ENCODE assay signal across 11 mouse cellular contexts in the genomic region with DNA sequence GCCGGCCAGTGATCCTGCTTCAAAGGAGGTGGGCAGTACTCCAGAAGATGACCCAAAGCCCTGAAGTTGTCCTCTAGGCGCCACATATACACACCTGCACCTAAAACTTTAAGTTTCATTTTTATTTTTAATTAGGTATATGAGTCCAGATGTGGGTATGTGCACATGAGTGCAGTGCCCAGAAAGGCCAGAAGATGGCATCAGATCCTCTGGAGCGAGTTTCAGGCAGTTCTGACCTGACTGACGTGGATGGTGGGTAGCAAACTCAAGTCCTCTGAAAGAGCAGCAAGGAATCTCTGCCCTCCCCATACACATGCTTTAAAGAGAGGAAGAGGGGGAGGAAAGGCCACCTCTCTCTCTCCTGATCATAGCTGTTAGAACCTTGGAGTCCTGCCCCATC.
A peak's percentile ranks its signal among the peaks of the same experiment; 100 is the strongest.
DNase-seq lines count a peak whose midpoint lies in the region; ATAC-seq and TF ChIP-seq lines count a peak whose summit lies in the region.
"Had no signal": no experiment of that assay in that cellular context is flagged by ENCODE, and none has a peak within 500 bp of the region (broad histone marks: within the 10 kb centered on the region; RNA-seq: fewer than 3 reads in every experiment).

No protein-coding gene starts in this region.

- no peak for ATAC-seq in G1E (ENCODE audit: extremely low read depth, insufficient number of reproducible peaks, low FRiP score, poor library complexity, severe bottlenecking)
- no peak for ATAC-seq in lung, embryonic 14.5 days (ENCODE audit: insufficient read depth)

- H3K27me3 ChIP-seq in G1E (ENCODE audit: insufficient read depth, low read length), result peaks cover 34% of the 10 kb centered on the region
- no peaks in the 10 kb centered on the region for H3K27me3 ChIP-seq in lung, embryonic 14.5 days (ENCODE audit: insufficient read depth, low read length)
- H3K27me3 ChIP-seq: hindbrain, embryonic 15.5 days had no signal

- DNase-seq in kidney, postnatal 10 days, result peak; percentile 52
- no peak for DNase-seq in kidney, postnatal 14 days
- peak; percentile 61 to 66 for DNase-seq in B cell, adult 2 months
- DNase-seq in G1E (ENCODE audit: low spot score), result no peak
- peak; percentile 46 for DNase-seq in lung, embryonic 14.5 days
- DNase-seq in layer of hippocampus, adult 9-10 months (ENCODE audit: low spot score), result no peak
- no peak for DNase-seq in ovary, adult 18-20 months (ENCODE audit: low spot score)
- DNase-seq: cerebellum, adult 9-10 months; gastrocnemius, postnatal 14 days; left cerebral cortex, postnatal 4 days had no signal

- H3K9ac ChIP-seq in lung, embryonic 14.5 days, result no peak overlapping the region
- H3K9ac ChIP-seq: hindbrain, embryonic 15.5 days had no signal

- H3K36me3 ChIP-seq in G1E (replicated peaks), result no peaks in the 10 kb centered on the region
- H3K36me3 ChIP-seq in lung, embryonic 14.5 days (ENCODE audit: insufficient read depth), result peaks cover 10% of the 10 kb centered on the region; the same call in 1 of the 2 replicates
- H3K36me3 ChIP-seq: hindbrain, embryonic 15.5 days had no signal

- 0 out of 2 replicates have a peak, but pooled peaks have one; percentile 6 for TF ChIP-seq CTCF in G1E (IDR thresholded peaks at IDR 0.05; ENCODE audit: low read depth, low read length)
- peak; percentile 56 for TF ChIP-seq CTCF in lung, embryonic 14.5 days (IDR thresholded peaks at IDR 0.05; ENCODE audit: low read depth)

- H3K27ac ChIP-seq in lung, embryonic 14.5 days (ENCODE audit: low read depth), result no peak overlapping the region
- H3K27ac ChIP-seq: hindbrain, embryonic 15.5 days had no signal

- H3K4me3 ChIP-seq in G1E (ENCODE audit: low read depth, low read length), result no peak overlapping the region
- H3K4me3 ChIP-seq in lung, embryonic 14.5 days (ENCODE audit: low read depth, low read length), result no peak overlapping the region
- H3K4me3 ChIP-seq: hindbrain, embryonic 15.5 days had no signal

- no peak overlapping the region for H3K4me2 ChIP-seq in lung, embryonic 14.5 days
- H3K4me2 ChIP-seq: hindbrain, embryonic 15.5 days had no signal

- H3K4me1 ChIP-seq in G1E (ENCODE audit: insufficient read depth, low read depth, low read length), result peaks cover 16% of the 10 kb centered on the region
- H3K4me1 ChIP-seq in lung, embryonic 14.5 days (ENCODE audit: insufficient read depth), result no peaks in the 10 kb centered on the region; the same call in 1 of the 2 replicates

- 91% methylated on average over 4 of the region's 4 CpGs for WGBS in lung, embryonic 14.5 days

- no peaks in the 10 kb centered on the region for H3K9me3 ChIP-seq in G1E (replicated peaks)
- no peaks in the 10 kb centered on the region for H3K9me3 ChIP-seq in lung, embryonic 14.5 days (ENCODE audit: low read depth, low read length)

Comparison
In these comparisons a context has a peak if more than half of its experiments do, and no peak if none do; other contexts are left out.
1. DNase-seq: peak in kidney, postnatal 10 days (single experiment), B cell, adult 2 months (2 of 2) and lung, embryonic 14.5 days (single experiment); none in kidney, postnatal 14 days (single experiment), G1E (single experiment), layer of hippocampus, adult 9-10 months (single experiment) and ovary, adult 18-20 months (single experiment).